Mouse (Mus musculus) A20 (cell line): ENCODE results near the gene Chd5.

Experiments
- DNase-seq: peaks from one replicate; pipeline ENCODE4 v3.0.0-alpha.2; 2011; ENCODE audit warnings: low read depth, low spot score

Gene Chd5

DNA sequence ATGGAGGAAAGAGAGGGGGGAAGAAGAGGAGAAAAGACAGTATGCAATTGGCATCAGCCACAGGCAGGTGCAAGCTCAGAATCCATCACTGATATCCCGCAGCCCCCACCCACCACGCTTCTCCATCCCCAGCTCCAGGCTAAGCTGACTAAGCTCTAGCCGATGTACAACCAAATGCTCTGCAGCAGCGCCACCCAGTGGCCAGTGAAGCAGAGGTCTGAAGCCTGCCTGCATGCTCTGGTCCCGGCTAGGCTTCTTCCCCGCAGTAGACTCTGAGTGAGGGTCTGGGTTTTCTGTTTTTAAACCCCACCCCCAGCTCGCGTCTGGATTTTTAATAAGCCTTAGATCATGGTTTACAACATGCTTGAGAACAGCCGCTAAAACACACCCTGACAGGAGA lies 96.4 kb downstream of the Chd5 start:
- DNase-seq: no peak

DNA sequence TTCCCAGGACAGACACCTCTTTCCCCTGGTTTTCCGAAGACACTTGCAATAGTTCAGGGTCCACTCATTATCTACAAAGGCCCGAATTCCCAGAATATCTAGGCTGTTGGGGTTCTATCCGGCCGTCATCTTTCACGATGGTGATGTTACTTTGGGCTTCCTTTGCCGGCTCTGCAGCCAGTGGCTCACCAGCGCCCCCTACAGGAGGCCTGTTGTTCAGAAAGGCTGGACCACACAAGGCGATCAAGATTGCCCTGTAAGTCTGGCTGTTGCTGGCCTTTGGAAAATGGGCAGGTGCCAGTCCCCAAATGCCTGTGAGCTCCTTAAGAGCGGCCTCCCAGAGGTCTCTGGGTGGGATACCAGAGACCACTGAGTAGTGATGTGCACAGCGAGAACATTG lies 96.8 kb downstream of the Chd5 start:
- no peak for DNase-seq
